Mouse (Mus musculus) frontal cortex, adult 2 months (tissue): ENCODE results near the gene Pdzd7. TPM values are rescaled to one million over a fixed set of nuclear protein-coding genes. Genes with fewer than 3 reads are reported as not detected.

Source experiments
- DNase-seq, 2 experiments: peaks; one replicate each; pipeline ENCODE4 v3.0.0; 2022; ENCODE audit warnings: low spot score in 1 of 2; ENCODE audit errors: extremely low spot score in 1 of 2
- polyA plus RNA-seq: library from polyadenylated mRNA; depleted of rRNA; stranded (reverse); fragments of >200 nt; gene quantifications from 2 replicates; pipeline ENCODE4 v1.2.3, GENCODE M21; 2012

The Pdzd7 gene
- polyA plus RNA-seq, 1 experiment = 7.6 TPM

DNA sequence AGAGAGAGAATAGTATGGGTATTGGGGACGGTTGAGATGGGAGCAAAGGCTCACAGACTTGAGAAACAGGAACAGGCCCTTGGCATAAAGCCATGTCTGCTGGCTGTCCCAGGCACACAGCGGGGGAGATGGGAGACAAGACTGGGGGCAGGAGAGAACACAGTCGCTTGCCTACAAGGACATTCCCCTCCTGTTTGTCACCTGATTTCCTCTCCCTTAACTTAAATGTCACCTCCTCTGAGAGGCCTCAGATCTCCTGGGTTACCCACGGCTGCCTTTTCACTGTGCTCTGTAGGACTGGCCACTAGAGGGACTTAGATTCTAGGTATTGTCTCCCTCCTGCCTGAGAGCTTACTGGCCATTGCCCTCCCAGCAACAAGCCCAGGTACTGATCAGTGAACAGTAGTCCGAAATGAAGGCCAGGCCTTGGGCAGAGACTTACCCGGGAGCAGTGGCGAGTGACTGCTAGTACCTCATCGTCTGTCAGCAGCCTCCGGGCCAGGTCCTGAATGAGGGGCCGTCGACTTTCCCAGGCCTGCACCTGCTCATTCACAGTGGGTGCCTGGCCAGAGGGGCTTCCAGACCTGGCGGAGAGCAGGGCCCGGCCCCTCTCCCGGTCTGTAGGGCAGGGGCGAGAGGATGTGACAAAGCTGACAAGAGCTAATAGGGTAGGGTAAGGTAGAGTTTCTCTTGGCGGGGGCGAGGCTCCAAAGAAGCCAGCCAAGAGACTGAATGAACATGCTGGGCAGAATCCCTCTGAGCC, 12.8 kb downstream of the Pdzd7 start:
- no peak for DNase-seq

DNA sequence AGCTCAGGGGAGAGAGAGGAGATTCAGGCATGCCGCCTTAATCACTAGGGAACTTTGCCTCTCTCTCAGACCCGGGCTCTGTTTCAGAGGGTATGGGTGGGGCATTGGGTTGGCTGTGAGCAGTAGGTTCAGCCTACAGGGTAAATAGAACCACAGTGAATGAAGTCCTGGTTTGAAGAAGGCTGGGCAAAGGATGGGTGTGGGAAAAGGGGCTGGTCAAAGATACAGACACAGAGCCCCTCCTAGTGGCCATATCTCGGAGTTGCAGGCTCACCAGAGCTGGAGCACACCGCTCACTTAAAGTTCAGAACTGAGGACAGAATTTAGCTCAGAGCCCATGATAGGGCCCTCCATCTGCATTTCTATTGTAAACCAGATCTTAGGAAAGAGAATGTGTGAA, 13.7 kb downstream of the Pdzd7 start:
- peak in 1 of 2 experiments; percentile 89 for DNase-seq

DNA sequence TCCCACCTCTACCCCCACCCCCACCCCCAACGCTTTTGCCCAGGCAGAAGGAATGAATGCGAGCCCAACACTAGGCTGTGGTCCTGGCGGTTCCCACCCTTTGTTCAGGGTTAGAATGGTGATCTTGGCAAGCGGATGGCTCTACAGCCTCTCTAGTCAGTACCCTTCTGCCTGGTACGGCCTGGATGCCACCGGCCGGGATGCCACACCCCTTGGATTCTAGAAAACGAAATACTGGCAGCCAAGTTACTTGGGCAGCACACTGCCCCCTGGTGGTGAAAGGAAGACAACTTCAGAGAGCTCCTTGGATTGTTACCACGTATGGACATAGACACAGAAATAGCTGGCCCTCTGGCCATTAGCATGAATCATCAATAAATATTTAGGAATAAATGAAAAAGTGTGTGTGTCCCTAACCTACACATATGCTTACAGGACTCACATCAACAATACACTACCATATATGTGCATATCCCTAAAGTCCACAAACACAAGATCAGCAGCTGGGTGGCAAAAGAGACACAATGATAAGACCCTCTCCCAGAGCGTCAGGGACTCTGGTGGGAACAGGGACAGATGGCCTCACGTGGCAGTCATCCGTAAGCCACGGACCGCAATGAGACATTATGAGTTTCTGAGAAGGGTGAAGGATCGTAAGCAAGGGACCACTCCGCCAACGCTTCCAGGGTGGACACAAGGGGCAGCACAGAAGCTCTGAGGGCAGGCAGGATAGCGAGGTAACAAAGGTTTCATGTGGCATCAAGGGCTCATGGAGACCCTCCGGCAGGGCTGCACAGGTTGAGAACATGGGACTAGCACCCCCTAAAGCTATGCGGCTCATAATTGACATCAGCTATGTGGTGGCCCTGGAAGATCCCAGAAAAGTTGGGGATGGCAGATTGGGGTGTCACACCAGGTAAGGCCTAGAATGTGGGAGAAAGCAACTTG, 14.5 kb downstream of the Pdzd7 start:
- DNase-seq = peak; percentile 79 to 91

DNA sequence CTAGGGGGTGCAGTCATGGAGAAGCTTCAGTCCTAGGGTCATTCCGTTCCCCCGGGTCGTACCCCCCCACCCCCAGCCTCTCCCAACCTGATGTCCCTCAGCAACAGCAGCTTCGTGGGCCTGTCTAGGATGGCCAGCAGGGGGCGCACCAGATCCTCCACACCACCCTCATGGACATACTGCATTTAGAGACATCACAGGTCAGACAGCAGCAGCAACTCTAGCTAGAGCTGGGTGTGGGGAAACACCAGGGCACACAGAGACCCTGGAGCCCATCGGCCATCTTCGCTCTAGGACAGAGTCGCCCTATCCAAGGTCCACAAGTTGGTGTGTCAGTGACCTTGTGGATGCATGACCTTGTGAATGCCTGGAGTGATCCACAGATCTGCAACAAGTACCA, 15.4 kb downstream of the Pdzd7 start:
- peak in 1 of 2 experiments; percentile 71 for DNase-seq

DNA sequence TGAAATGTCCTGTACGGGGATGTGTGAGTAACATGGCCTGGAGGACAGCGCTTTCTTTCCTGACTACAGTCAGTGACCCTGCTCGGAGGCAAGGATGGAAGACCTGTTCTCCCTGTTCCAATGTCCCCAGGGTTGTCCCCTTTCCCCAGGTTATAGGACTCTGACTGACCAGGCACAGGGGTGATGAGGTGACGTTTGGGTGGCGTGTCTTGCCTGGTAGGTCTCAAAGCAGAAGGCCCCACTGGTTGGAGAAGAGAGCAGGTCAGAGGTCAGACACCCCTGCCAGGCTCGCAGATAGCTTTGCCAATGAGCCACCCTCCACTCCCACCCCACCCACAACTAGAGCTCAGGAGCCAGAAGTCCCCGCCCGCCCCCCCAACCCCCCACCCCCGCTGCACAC, 15.9 kb downstream of the Pdzd7 start:
- DNase-seq = no peak

DNA sequence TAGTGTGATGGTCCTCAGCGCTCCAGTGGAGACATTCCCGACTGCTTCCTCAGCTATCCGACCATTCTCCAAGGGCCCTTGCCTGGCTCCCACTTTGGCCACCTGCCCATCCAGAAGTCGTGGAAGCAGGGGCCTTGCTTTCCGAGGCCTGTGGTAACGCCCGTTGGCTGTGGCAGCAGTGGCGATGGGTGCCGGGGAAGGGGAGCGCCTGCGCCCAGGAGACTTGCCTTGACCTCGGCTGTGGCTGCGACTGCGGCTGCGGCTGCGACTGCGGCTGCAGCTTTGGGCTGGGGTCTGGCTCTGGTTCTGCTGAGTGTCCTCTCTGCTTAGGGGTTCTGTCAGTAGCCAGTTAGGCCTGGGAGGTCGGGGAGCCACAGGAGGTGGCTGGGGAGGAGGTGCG, 16.8 kb downstream of the Pdzd7 start:
- no peak for DNase-seq

DNA sequence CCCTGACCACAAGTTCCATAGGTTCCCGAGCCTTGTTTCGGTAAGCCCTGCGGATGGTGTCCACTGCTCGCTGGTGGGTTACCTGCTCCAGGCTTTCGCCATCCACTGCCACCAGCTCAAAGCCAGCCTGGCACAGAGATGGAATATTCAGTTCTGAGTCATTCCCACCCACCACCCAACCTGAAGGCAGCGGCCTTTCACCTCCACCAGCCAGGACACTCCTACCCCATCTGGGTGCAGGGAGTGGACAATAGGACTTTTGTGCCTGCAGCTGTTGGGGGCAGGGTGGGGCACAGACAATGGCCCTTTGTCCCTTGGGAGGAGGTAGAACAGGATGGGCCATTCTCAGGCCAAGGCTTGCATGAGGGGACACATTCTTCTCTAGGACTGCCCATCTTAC, 17.7 kb downstream of the Pdzd7 start:
- DNase-seq = no peak

DNA sequence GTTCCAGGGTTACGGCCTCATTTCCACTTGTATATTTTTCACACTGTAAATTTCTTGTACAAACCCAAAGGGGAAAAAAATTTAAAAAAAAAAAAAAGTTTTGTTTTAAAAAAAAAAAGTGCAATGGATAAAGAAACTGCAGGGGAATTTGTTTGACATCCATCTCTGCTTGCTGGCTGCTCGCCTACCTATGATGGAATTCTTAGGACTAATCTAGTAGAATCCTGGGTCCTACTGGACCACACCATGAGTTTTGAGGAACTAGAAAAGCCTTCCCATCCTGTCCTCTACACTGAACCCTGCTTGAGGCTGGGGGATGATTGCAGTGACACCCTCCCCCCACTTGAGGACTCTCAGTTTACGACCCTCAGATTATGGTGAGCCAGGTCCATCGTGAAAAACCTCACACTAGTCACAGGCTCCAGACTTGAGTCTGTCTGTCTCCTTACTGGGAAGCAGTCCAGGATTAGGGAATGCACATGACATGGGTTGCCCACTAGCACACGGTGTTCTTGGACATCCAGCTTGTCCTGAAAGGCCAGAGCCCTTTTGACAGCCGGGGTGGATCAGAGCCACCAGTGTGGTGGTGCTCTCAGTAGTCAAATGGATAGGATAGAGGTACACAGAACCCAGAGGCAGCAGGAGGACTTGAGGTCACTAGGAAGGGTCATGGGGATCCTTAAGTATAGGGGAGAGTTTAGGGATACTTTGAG, 18.4 kb downstream of the Pdzd7 start:
- DNase-seq = no peak

DNA sequence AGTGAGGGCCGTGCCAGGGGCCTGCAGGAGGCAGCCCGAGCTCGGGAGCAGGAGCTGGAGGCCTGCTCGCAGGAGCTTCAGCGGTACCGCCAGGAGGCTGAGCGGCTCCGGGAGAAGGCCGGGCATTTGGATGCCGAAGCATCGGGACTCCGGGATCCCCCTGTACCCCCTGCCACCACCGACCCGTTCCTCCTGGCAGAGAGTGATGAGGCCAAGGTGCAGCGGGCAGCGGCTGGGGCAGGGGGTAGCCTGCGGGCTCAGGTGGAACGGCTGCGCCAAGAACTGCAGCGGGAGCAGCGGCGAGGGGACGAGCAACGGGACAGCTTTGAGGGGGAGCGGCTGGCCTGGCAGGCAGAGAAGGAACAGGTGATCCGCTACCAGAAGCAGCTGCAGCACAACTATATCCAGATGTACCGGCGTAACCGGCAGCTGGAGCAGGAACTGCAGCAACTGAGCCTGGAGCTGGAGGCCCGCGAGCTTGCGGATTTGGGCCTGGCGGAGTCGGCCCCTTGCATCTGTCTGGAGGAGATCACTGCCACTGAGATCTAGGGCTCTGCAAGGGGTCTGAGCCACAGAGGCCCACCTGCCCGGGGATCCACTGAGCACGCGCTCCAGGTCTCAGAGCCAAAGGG, 19.5 kb downstream of the Pdzd7 start:
- no peak for DNase-seq

DNA sequence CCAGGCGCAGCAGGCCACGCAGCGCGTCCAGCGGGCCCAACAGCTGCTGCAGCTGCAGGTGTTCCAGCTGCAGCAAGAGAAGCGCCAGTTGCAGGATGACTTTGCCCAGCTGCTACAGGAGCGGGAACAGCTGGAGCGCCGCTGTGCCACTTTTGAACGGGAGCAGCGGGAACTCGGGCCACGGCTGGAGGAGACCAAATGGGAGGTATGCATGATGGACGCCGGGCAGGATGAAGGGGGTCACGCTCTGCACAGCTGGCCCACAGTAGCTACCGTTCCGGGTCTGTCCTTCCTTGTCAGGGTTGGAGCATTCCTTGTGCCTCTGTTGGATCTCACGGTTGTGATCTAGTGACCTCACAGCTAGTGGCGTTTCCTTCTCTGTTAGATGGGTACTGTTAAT, 20.7 kb downstream of the Pdzd7 start:
- no peak for DNase-seq

DNA sequence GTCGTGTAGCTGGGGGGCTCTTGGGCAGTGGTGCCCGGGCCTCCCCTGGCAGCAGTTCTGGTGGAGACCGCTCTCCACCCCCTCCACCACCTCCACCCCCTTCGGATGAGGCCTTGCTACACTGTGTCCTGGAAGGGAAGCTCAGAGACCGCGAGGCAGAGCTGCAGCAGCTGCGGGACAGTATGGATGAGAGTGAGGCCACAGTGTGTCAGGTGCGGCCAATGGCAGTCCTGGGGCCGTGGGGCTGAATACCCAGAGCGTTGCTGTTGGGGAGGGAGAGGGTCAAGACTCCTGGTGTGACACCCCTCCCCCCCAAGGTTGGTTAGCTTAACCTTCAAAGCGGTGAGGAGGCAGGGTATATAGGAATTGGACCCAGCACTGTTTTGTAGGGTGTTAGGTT, 21.5 kb downstream of the Pdzd7 start:
- DNase-seq = no peak

DNA sequence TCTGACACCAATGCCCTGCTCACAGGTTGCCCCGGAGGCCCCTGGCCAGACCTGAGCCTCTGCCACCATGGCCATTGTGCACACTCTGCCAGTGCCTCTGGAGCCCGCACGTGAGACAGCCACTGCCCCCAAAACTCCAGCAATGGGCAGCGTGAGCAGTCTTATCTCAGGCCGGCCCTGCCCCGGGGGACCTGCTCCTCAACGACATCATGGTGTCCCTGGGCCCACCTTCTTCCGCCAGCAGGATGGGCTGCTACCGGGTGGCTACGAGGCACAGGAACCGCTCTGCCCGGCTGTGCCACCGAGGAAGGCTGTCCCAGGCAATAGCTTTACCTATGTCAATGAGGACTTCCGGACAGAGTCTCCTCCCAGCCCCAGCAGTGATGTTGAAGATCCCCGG, 24.2 kb downstream of the Pdzd7 start:
- no peak for DNase-seq

DNA sequence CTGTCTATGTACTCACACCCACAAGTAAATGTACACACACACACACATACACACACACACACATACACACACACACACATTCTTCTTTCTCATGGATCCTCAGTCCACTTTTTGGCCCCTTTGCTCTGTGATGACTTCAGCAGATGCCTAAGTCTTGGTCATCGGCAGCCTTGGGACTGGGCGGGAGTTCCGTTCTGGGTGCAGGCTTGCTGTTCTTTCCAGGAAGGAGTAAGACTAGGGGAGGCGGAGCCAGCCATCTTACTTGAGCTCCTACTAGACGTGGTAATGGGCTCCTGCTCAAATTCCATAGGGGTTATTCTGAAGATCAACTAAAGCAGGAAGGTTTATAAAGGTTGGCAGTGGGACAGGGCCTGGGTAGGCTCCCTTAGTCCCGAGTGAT, 25.2 kb downstream of the Pdzd7 start:
- DNase-seq = no peak

DNA sequence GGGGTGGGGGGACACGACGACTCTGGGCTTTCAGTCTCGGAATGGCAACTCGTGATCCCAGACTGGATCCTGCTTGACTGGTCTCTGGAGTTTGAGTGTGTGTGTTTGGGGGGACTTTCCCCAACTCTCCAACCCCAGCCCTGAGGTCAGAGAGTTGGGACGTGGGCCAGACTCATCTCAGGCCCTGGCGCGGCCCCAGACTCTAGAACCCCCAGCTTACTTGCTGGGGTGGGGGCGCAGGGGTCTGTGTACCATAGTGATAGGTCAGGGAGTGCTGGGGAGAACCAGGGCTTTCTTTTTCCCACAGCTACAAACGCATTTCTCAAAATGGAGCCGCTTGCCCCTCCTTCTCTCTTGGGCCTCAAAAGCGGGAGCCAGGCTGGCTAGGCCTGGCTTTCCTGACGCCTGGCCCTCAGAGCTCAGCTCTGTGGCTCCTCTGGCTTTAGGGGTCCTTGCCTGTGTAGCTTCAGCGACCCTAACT, 27.1 kb downstream of the Pdzd7 start:
- DNase-seq = no peak

DNA sequence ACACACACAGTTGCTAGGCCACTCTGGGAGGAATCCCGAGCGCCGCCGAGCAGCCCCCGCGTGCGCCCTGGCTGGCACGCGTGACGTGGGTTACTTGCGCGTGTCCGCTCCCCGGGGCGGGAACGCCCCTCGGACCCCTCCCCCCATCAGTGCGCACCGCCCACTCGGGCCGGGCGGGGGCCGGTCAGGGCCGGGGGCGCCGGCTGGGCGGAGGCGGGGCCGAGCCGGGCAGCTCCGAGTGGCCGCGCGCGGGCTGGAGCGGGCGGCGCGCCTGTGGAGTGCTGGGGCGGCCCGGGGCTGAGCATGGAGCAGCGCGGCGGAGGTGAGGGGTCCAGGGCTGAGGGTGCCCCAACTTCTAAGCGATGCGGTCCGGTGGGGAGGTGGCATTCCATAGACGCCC, 27.6 kb downstream of the Pdzd7 start:
- peak in 1 of 2 experiments; percentile 76 for DNase-seq

DNA sequence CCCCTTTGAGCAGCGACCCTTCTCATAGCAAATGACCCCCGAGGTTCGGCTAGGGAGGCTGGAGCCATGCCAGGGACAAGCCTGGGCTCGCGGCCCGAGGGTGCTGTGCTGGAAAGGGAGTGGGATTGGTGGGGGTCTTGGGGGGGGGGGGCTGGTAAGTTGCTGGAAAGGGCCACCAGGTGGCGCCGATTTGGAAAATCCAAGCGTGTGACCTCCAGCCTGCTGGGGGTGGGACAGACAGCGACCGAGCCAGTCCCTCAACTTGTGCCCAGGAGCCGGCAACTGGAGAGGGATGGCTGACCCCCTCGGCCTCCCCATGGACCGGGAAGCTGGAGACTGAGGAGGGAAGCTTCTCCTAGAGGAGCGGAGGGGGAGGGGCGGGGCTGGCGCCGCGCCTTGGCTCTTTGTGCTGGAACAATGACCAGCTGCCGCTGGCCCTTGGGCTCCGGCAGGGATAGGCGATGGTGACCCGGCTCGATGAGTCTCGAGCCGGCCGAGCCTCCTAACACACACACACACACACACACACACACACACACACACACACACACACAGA, 28.2 kb downstream of the Pdzd7 start:
- DNase-seq = peak in 1 of 2 experiments; percentile 70

DNA sequence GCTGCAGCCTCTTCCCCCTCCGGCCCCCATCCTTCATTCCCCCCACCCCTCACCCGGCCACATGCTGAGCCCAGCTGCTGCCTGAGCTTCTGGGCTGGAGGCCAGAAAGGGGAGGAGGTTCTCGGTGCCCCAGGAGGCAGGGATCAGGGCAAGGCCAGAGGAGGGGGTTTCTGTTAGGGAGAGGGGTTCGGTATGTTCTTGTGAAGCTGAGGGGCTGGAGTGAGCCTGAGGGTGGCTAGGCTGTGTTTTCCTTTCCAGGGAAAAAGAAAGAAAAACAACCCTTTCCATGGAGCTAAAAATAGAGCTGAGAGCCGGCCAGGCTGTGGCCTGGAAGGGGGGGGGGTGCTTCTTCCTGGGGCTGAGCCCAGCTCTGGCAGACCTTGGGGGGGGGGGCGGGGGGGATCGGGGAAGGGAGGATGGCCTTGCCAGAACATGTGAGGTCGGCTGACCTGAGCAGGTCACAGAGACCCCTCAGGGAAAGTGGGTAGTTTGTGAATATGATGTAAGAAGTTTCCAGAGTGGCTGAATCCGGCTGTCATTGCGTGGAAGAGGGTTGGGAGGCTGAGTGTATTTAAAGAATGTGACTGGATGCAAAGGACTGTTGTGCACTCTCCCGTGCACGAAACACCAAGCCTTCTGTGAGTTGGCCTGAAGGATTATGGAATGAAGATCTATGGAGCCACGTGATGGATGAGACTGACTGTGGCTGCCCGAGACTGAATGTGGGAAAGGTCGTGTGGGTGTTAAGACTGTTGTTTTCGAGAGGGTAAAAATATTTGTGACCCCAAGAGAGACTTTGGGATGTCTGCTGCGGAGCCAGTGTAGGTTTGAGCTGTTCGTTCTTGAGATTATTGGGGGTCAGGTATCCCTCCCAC, 28.9 kb downstream of the Pdzd7 start:
- peak; percentile 67 to 77 for DNase-seq

DNA sequence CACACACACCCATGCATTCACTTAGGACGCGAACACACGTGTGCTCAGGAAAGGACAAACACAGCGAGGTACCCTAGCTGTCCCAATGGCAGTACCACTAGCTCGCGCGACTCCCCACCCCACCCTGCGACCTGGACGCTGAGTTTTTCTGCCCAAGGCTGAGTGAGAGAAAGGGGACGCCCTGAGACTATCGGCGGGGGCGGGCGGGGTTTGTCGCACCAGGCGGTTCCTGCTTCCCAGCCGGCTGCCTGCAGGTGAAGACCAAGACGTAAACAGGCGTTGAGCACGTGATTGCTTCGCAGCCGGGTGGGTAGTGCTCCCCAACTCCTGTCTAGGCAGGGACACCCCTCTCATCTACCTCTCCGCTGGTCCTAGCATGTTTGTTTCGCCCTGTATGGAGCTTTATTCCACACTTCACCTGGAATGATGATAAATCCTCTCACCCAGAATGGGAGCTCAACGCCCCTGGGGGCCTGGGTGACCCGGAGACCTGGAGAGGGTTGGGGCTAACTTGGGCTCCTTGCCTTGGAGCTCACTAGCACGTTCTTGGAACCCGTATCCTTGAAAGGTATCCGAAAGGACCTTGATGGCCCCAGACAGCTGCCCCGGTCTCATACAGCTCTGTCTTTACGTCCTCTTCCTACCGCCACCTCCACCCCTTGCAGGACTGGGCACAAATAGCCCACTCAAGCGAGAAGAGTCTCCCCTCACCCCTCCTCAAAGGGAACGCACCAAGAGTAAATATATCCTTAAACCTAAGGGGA, 29.8 kb downstream of the Pdzd7 start:
- DNase-seq = no peak
